Mouse (Mus musculus) small intestine, adult 2 months (tissue): ENCODE data around the gene Gm28374. TPM values are rescaled to one million over a fixed set of nuclear protein-coding genes. Genes with fewer than 3 reads are reported as not detected.
A peak's percentile ranks its signal among the peaks of the same experiment; 100 is the strongest.

Source experiments
- H3K27ac ChIP-seq: fragments of 200-500 bp; 2 replicates; pipeline ENCODE4 v1.5.1; 2012; ENCODE audit warnings: low read depth, low read length, control low read depth, inconsistent platforms; ENCODE audit not compliant: insufficient read depth
- H3K27me3 ChIP-seq: fragments of 200-500 bp; 2 replicates; pipeline ENCODE4 v1.6.1; 2012; ENCODE audit warnings: mild to moderate bottlenecking, moderate library complexity, low read length, inconsistent platforms; ENCODE audit not compliant: control insufficient read depth, insufficient read depth
- H3K36me3 ChIP-seq: fragments of 200-500 bp; 2 replicates; pipeline ENCODE4 v1.6.1; 2012; ENCODE audit warnings: mild to moderate bottlenecking, low read length, control low read depth, inconsistent platforms; ENCODE audit not compliant: control insufficient read depth, insufficient read depth
- H3K4me1 ChIP-seq: fragments of 200-500 bp; 2 replicates; pipeline ENCODE4 v1.6.1; 2012; ENCODE audit warnings: low read length, inconsistent platforms, mixed read lengths; ENCODE audit not compliant: control insufficient read depth, insufficient read depth, insufficient read length
- H3K4me3 ChIP-seq: fragments of 200-500 bp; 2 replicates; pipeline ENCODE4 v1.5.1; 2012; ENCODE audit warnings: low read depth, mild to moderate bottlenecking, control low read depth, inconsistent platforms, low read length, moderate library complexity
- CTCF ChIP-seq: fragments of 200-500 bp; IDR thresholded peaks from 2 replicates; pipeline ENCODE4 v1.5.1; 2012; ENCODE audit warnings: low read depth, mild to moderate bottlenecking, control low read depth, inconsistent platforms, low read length, moderate library complexity, mixed read lengths; ENCODE audit not compliant: insufficient replicate concordance, insufficient read length; ENCODE audit errors: extremely low read depth
- POLR2A ChIP-seq: fragments of 200-500 bp; IDR thresholded peaks from 2 replicates; pipeline ENCODE4 v1.6.1; 2012; ENCODE audit warnings: low read depth, mild to moderate bottlenecking, control low read depth, inconsistent platforms, low read length, moderate library complexity
- WGBS: fragments of 180-500 bp; shearing (Covaris S2); methylation state at CpG from one replicate; pipeline ENCODE4 v1.1.7; 2018; 5-methylcytosine and 5-hydroxymethylcytosine counted together
- polyA plus RNA-seq: library from polyadenylated mRNA; depleted of rRNA; stranded (reverse); fragments of >200 nt; gene quantifications from 2 replicates; pipeline ENCODE4 v1.2.3, GENCODE M21; 2012

Gm28374 gene
- polyA plus RNA-seq, 1 experiment = not detected

GRCm38 (mm10) chr19:6056696-6057095 is 25.4 kb downstream of the Gm28374 start:
- no peak overlapping the region for H3K4me3 ChIP-seq
- H3K36me3 ChIP-seq = peaks cover 38% of the 10 kb centered on the region
- H3K27me3 ChIP-seq = no peaks in the 10 kb centered on the region
- no peak for TF ChIP-seq POLR2A
- no peak for TF ChIP-seq CTCF
- no peak overlapping the region for H3K27ac ChIP-seq
- WGBS = 29% methylated on average over 4 of the region's 4 CpGs
- 0 out of 2 replicates have a peak, but pooled peaks cover 2% of the 10 kb centered on the region for H3K4me1 ChIP-seq

GRCm38 (mm10) chr19:6054296-6054695 is 27.8 kb downstream of the Gm28374 start:
- 67% methylated on average over 5 of the region's 5 CpGs for WGBS
- Histone ChIP-seq H3K27ac (no peak overlapping the region), H3K36me3 (peaks cover 57% of the 10 kb centered on the region), H3K4me3 (no peak overlapping the region), H3K27me3 (no peaks in the 10 kb centered on the region), H3K4me1 (0 out of 2 replicates have a peak, but pooled peaks cover 2% of the 10 kb centered on the region)
- TF ChIP-seq POLR2A = no peak
- no peak for TF ChIP-seq CTCF

GRCm38 (mm10) chr19:6052516-6052915 is 29.5 kb downstream of the Gm28374 start:
- WGBS = 72% methylated on average over 7 of the region's 7 CpGs
- no peak overlapping the region for H3K27ac ChIP-seq
- H3K4me3 ChIP-seq = no peak overlapping the region
- peaks cover 67% of the 10 kb centered on the region for H3K36me3 ChIP-seq
- no peaks in the 10 kb centered on the region for H3K27me3 ChIP-seq
- peaks cover 9% of the 10 kb centered on the region for H3K4me1 ChIP-seq
- TF ChIP-seq CTCF (no peak), POLR2A (no peak)

GRCm38 (mm10) chr19:6048681-6049410 is 33.2 kb downstream of the Gm28374 start:
- 82% methylated on average over 11 of the region's 11 CpGs for WGBS
- H3K4me3 ChIP-seq = peak overlapping the region; percentile 73
- H3K27ac ChIP-seq = no peak overlapping the region; the same call in 1 of the 2 replicates
- H3K27me3 ChIP-seq = no peaks in the 10 kb centered on the region
- no peak for TF ChIP-seq CTCF
- no peak for TF ChIP-seq POLR2A
- H3K4me1 ChIP-seq = peaks cover 7% of the 10 kb centered on the region
- H3K36me3 ChIP-seq = peaks cover 56% of the 10 kb centered on the region

GRCm38 (mm10) chr19:6047899-6048166 is 34.2 kb downstream of the Gm28374 start:
- TF ChIP-seq POLR2A = no peak
- Histone ChIP-seq H3K27ac (peak overlapping the region; percentile 38), H3K27me3 (no peaks in the 10 kb centered on the region), H3K4me1 (peaks cover 7% of the 10 kb centered on the region), H3K36me3 (peaks cover 47% of the 10 kb centered on the region), H3K4me3 (peak overlapping the region; percentile 73)
- WGBS = 68% methylated on average over 8 of the region's 8 CpGs

GRCm38 (mm10) chr19:6047154-6047898 is 34.7 kb downstream of the Gm28374 start:
- H3K27ac ChIP-seq = peak overlapping the region; percentile 98
- under 1% methylated on average over 44 of the region's 44 CpGs for WGBS

More at GRCm38 (mm10) chr19:6047154-6047898, 34.7 kb downstream of the Gm28374 start:
- Histone ChIP-seq H3K4me3 (peak overlapping the region; percentile 73), H3K4me1 (peaks cover 7% of the 10 kb centered on the region), H3K27me3 (no peaks in the 10 kb centered on the region), H3K36me3 (peaks cover 42% of the 10 kb centered on the region)
- TF ChIP-seq CTCF (no peak), POLR2A (no peak)
